In the genomic region with DNA sequence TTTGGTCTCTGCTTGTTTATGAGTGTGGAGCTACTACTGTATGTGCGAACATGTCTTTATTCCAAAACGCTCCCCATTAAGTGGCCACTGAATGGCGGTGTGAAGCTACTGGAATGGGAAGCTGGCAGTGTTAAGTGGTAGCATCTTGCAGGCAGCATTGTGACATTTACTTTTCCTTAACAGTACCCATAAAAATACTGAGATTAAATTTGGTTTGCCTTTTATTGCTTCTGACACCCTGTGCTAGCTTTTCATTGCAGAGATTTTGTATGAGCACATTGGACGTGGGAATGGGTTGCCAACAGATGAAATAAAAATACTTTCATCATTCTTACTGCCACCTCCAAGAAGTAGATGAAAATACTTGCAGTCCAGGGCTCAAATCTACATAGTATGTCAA, we compare ENCODE assay signal across 25 mouse cellular contexts. TPM values are rescaled to one million over a fixed set of nuclear protein-coding genes. Genes with fewer than 3 reads are reported as not detected.
A peak's percentile ranks its signal among the peaks of the same experiment; 100 is the strongest.
DNase-seq lines count a peak whose midpoint lies in the region; ATAC-seq and TF ChIP-seq lines count a peak whose summit lies in the region.
"Had no signal": no experiment of that assay in that cellular context is flagged by ENCODE, and none has a peak within 500 bp of the region (broad histone marks: within the 10 kb centered on the region; RNA-seq: fewer than 3 reads in every experiment).

No protein-coding gene starts in this region.

- no peaks in the 10 kb centered on the region for H3K4me1 ChIP-seq in forebrain, postnatal 0 days (ENCODE audit: insufficient read depth)
- peaks cover 6% of the 10 kb centered on the region; the same call in 1 of the 2 replicates for H3K4me1 ChIP-seq in forebrain, embryonic 10.5 days
- H3K4me1 ChIP-seq: heart, embryonic 10.5 days; heart, embryonic 13.5 days had no signal

- no peaks in the 10 kb centered on the region for H3K9me3 ChIP-seq in forebrain, postnatal 0 days (ENCODE audit: low read length)
- H3K9me3 ChIP-seq in forebrain, embryonic 10.5 days, result no peaks in the 10 kb centered on the region
- H3K9me3 ChIP-seq: heart, embryonic 10.5 days; heart, embryonic 13.5 days had no signal

- WGBS in forebrain, postnatal 0 days, result 82% methylated on average over 4 of the region's 4 CpGs
- WGBS in forebrain, embryonic 10.5 days, result 94% methylated on average over 4 of the region's 4 CpGs

- H3K4me2 ChIP-seq in forebrain, postnatal 0 days (ENCODE audit: low read depth), result no peak overlapping the region
- H3K4me2 ChIP-seq: heart, embryonic 13.5 days; hindbrain, embryonic 14.5 days had no signal

- no peak; the same call in 1 of the 2 replicates for ATAC-seq in forebrain, postnatal 0 days
- ATAC-seq in megakaryocyte-erythroid progenitor cell, adult 5-6 weeks (replicated peaks; ENCODE audit: low FRiP score, low TSS enrichment, poor library complexity, severe bottlenecking), result no peak
- ATAC-seq: activated CD4-positive, CD25-positive, alpha-beta regulatory T cell, adult 4 months; forebrain, embryonic 14.5 days; hindbrain, postnatal 0 days had no signal

- H3K4me3 ChIP-seq in forebrain, postnatal 0 days (ENCODE audit: low read depth, low read length), result no peak overlapping the region
- no peak overlapping the region for H3K4me3 ChIP-seq in forebrain, embryonic 10.5 days
- H3K4me3 ChIP-seq: heart, adult 2 months; heart, embryonic 10.5 days; heart, embryonic 13.5 days had no signal

- DNase-seq in forebrain, postnatal 0 days, result peak; percentile 5
- DNase-seq in forebrain, embryonic 10.5 days (ENCODE audit: extremely low spot score, low spot score), result no peak
- DNase-seq in left cerebral cortex, adult 11 months (ENCODE audit: low spot score), result peak; percentile 10
- DNase-seq in left cerebral cortex, adult 8-10 months (ENCODE audit: low spot score in 2 of 2), result no peak
- peak; percentile 2 to 13 for DNase-seq in left cerebral cortex, postnatal 14 days (ENCODE audit: low spot score in 2 of 2)
- no peak for DNase-seq in left cerebral cortex, postnatal 4 days
- peak; percentile 44 for DNase-seq in brain, adult 2 months (ENCODE audit: low read depth, low spot score)
- DNase-seq: adrenal gland, adult 8-10 months; adrenal gland, postnatal 25 days; cerebellum, adult 18-20 months; cerebellum, adult 9-10 months; cerebellum, postnatal 14 days; gastrocnemius, postnatal 10 days; gastrocnemius, postnatal 36 days; heart, adult 2 months; heart, postnatal 14 days; heart, postnatal 4 days had no signal

- intact Hi-C loops in left cerebral cortex, postnatal 14 days (cut with DNase I), result no loop called here
- intact Hi-C loops in left cerebral cortex, postnatal 4 days (cut with DNase I), result no loop called here

- no peak for TF ChIP-seq CTCF in forebrain, postnatal 0 days (IDR thresholded peaks at IDR 0.05; ENCODE audit: low read depth)

- no peaks in the 10 kb centered on the region for H3K36me3 ChIP-seq in forebrain, postnatal 0 days (ENCODE audit: insufficient read depth)
- no peaks in the 10 kb centered on the region for H3K36me3 ChIP-seq in forebrain, embryonic 10.5 days (replicated peaks)
- H3K36me3 ChIP-seq: heart, embryonic 10.5 days; heart, embryonic 13.5 days had no signal

- H3K27me3 ChIP-seq in forebrain, postnatal 0 days (ENCODE audit: insufficient read depth, low read length), result no peaks in the 10 kb centered on the region
- H3K27me3 ChIP-seq in forebrain, embryonic 10.5 days (ENCODE audit: poor library complexity, severe bottlenecking), result no peaks in the 10 kb centered on the region
- H3K27me3 ChIP-seq: heart, embryonic 13.5 days had no signal

- no peak overlapping the region for H3K27ac ChIP-seq in forebrain, postnatal 0 days (ENCODE audit: low read depth, low read length)
- H3K27ac ChIP-seq in forebrain, embryonic 10.5 days, result no peak overlapping the region
- H3K27ac ChIP-seq: heart, adult 2 months; heart, embryonic 10.5 days; heart, embryonic 13.5 days; hindbrain, embryonic 14.5 days; hindbrain, postnatal 0 days had no signal

- no peak overlapping the region for H3K9ac ChIP-seq in forebrain, postnatal 0 days
- H3K9ac ChIP-seq: heart, embryonic 13.5 days; hindbrain, embryonic 14.5 days had no signal

RNA-seq across cellular contexts. Expression of a gene that starts 27.8 kb away (rescaled TPM):
- total RNA-seq in forebrain, postnatal 0 days (2014; rRNA removed), result 18.5 and 21.0 TPM in 2 replicates
- polyA plus RNA-seq in forebrain, postnatal 0 days (2015; fragmentation: Nextera tagmentation; extraction: Ambion mirVana), result 5.7 and 8.7 TPM in 2 replicates
- polyA plus RNA-seq in forebrain, embryonic 10.5 days (2016; fragmentation: Nextera tagmentation; extraction: Ambion mirVana), result 1.2 and 1.5 TPM in 2 replicates
- total RNA-seq in left cerebral cortex, adult 8-10 months (2022), result 10 to 100 TPM; 30.2 to 35.4 (median 33.4) TPM
- 10 to 100 TPM; 31.3 to 34.3 TPM for total RNA-seq in left cerebral cortex, postnatal 14 days (2021)
- 10 to 100 TPM; 33.1 to 33.8 TPM for total RNA-seq in left cerebral cortex, postnatal 4 days (2021)
- not detected in 2 replicates for total RNA-seq in megakaryocyte-erythroid progenitor cell, adult 5-6 weeks (2014; fragmentation: Nextera tagmentation)
- not detected in 2 replicates for total RNA-seq in megakaryocyte-erythroid progenitor cell, adult 5-6 weeks (2017)
- total RNA-seq: granulocyte monocyte progenitor cell, adult 5-6 weeks had no signal
- polyA plus RNA-seq: activated CD4-positive, CD25-positive, alpha-beta regulatory T cell, adult 4 months had no signal

Comparison
In these comparisons a context has a peak if more than half of its experiments do, and no peak if none do; other contexts are left out.
1. DNase-seq: peak in forebrain, postnatal 0 days (single experiment), left cerebral cortex, adult 11 months (single experiment), left cerebral cortex, postnatal 14 days (2 of 2) and brain, adult 2 months (single experiment); none in forebrain, embryonic 10.5 days (single experiment), left cerebral cortex, adult 8-10 months (0 of 2) and left cerebral cortex, postnatal 4 days (single experiment).
2. RNA of a gene that starts 27.8 kb away (total RNA-seq): 30.2 to 35.4 TPM in left cerebral cortex, adult 8-10 months, 31.3 to 34.3 TPM in left cerebral cortex, postnatal 14 days, 33.1 to 33.8 TPM in left cerebral cortex, postnatal 4 days and 18.5 to 21.0 TPM in forebrain, postnatal 0 days; not detected in megakaryocyte-erythroid progenitor cell, adult 5-6 weeks; every median in the first group is over 10 times any median in the second.